Mouse (Mus musculus): ENCODE data around the gene Egr4. TPM values are rescaled to one million over a fixed set of nuclear protein-coding genes. Genes with fewer than 3 reads are reported as not detected.

The Egr4 gene
- polyA plus RNA-seq, 1 experiment from 2014 or later: not detected

- Histone ChIP-seq H3K9ac (no peak overlapping the region), H3K9me3 (replicated peaks) (no peaks in the 10 kb centered on the region), H3K27me3 (peaks cover 85% of the 10 kb centered on the region), H3K4me2 (replicated peaks) (peak overlapping the region; percentile 65), H3K36me3 (no peaks in the 10 kb centered on the region), H3K4me3 (replicated peaks) (peak overlapping the region; percentile 43), H3K27ac (replicated peaks) (no peak overlapping the region), H3K4me1 (peaks cover 29% of the 10 kb centered on the region)
- ATAC-seq (ENCODE audit: insufficient number of reproducible peaks, low FRiP score, low TSS enrichment, low read depth): no peak
- WGBS: 2% methylated on average over 31 of the region's 36 CpGs
These were observed 1.3 kb downstream of the Egr4 start for GRCm38 (mm10) chr6:85512056-85512440.

- H3K27me3 ChIP-seq: peaks cover 89% of the 10 kb centered on the region
- no peak overlapping the region for H3K9ac ChIP-seq
- no peaks in the 10 kb centered on the region for H3K9me3 ChIP-seq (replicated peaks)
- no peaks in the 10 kb centered on the region for H3K36me3 ChIP-seq
- H3K4me3 ChIP-seq (replicated peaks): peak overlapping the region; percentile 43
- ATAC-seq (ENCODE audit: insufficient number of reproducible peaks, low FRiP score, low TSS enrichment, low read depth): no peak
- H3K4me2 ChIP-seq (replicated peaks): peak overlapping the region; percentile 65
- H3K4me1 ChIP-seq: peaks cover 29% of the 10 kb centered on the region
- H3K27ac ChIP-seq (replicated peaks): no peak overlapping the region
- WGBS: 1% methylated on average over 84 of the region's 88 CpGs
These were observed 1.9 kb downstream of the Egr4 start for GRCm38 (mm10) chr6:85511286-85512055.

GRCm38 (mm10) chr6:85510476-85510875 lies 2.9 kb downstream of the Egr4 start:
- no peaks in the 10 kb centered on the region for H3K36me3 ChIP-seq
- ATAC-seq (ENCODE audit: insufficient number of reproducible peaks, low FRiP score, low TSS enrichment, low read depth): no peak

GRCm38 (mm10) chr6:85508602-85509001 lies 4.8 kb downstream of the Egr4 start:
- WGBS: 35% methylated on average over 5 of the region's 5 CpGs
- peaks cover 26% of the 10 kb centered on the region for H3K4me1 ChIP-seq

More at GRCm38 (mm10) chr6:85510476-85510875, 2.9 kb downstream of the Egr4 start:
- WGBS: 2% methylated on average over 6 of the region's 6 CpGs
- H3K9me3 ChIP-seq (replicated peaks): no peaks in the 10 kb centered on the region
- H3K4me3 ChIP-seq (replicated peaks): no peak overlapping the region
- H3K4me1 ChIP-seq: peaks cover 29% of the 10 kb centered on the region
- H3K27me3 ChIP-seq: peaks cover 83% of the 10 kb centered on the region
- H3K4me2 ChIP-seq (replicated peaks): no peak overlapping the region
- no peak overlapping the region for H3K27ac ChIP-seq (replicated peaks)
- H3K9ac ChIP-seq: no peak overlapping the region

GRCm38 (mm10) chr6:85504908-85505307 lies 8.5 kb downstream of the Egr4 start:
- ATAC-seq (ENCODE audit: insufficient number of reproducible peaks, low FRiP score, low TSS enrichment, low read depth): no peak
- Histone ChIP-seq H3K4me2 (replicated peaks) (no peak overlapping the region), H3K27me3 (peaks cover 56% of the 10 kb centered on the region), H3K27ac (replicated peaks) (no peak overlapping the region), H3K36me3 (no peaks in the 10 kb centered on the region), H3K9me3 (replicated peaks) (no peaks in the 10 kb centered on the region), H3K4me3 (replicated peaks) (no peak overlapping the region), H3K4me1 (peaks cover 16% of the 10 kb centered on the region), H3K9ac (no peak overlapping the region)
- WGBS: 74% methylated on average over 2 of the region's 2 CpGs

More at GRCm38 (mm10) chr6:85508602-85509001, 4.8 kb downstream of the Egr4 start:
- Histone ChIP-seq H3K27me3 (peaks cover 83% of the 10 kb centered on the region), H3K36me3 (no peaks in the 10 kb centered on the region), H3K4me3 (replicated peaks) (no peak overlapping the region), H3K9me3 (replicated peaks) (no peaks in the 10 kb centered on the region), H3K27ac (replicated peaks) (no peak overlapping the region), H3K9ac (no peak overlapping the region), H3K4me2 (replicated peaks) (no peak overlapping the region)
- no peak for ATAC-seq (ENCODE audit: insufficient number of reproducible peaks, low FRiP score, low TSS enrichment, low read depth)

- ATAC-seq (ENCODE audit: insufficient number of reproducible peaks, low FRiP score, low TSS enrichment, low read depth): peak; percentile 72; the same call in 1 of the 2 replicates
- Histone ChIP-seq H3K9me3 (replicated peaks) (no peaks in the 10 kb centered on the region), H3K4me2 (replicated peaks) (peak within 1 kb of the TSS; percentile 89), H3K27me3 (peaks cover 38% of the 10 kb centered on the region), H3K27ac (replicated peaks) (no peak within 1 kb of the TSS), H3K36me3 (no peaks in the 10 kb centered on the region), H3K4me3 (replicated peaks) (peak within 1 kb of the TSS; percentile 68), H3K4me1 (peaks cover 16% of the 10 kb centered on the region), H3K9ac (peak within 1 kb of the TSS; percentile 53)
- WGBS: 0% methylated on average over 16 of the region's 22 CpGs
These were observed 10.5 kb downstream of the Egr4 start, which contains the start of gene Fbxo41 for GRCm38 (mm10) chr6:85502911-85503250. Gene Fbxo41, minus strand, starts transcription at chr6:85502994.

- peaks cover 38% of the 10 kb centered on the region for H3K27me3 ChIP-seq
- H3K9ac ChIP-seq: peak overlapping the region; percentile 53
- H3K4me2 ChIP-seq (replicated peaks): peak overlapping the region; percentile 89
- no peaks in the 10 kb centered on the region for H3K9me3 ChIP-seq (replicated peaks)
- WGBS: under 1% methylated on average over 34 of the region's 37 CpGs
- H3K36me3 ChIP-seq: no peaks in the 10 kb centered on the region
- H3K27ac ChIP-seq (replicated peaks): no peak overlapping the region
- peak overlapping the region; percentile 68 for H3K4me3 ChIP-seq (replicated peaks)
- H3K4me1 ChIP-seq: peaks cover 16% of the 10 kb centered on the region
- peak; percentile 54 for ATAC-seq (ENCODE audit: insufficient number of reproducible peaks, low FRiP score, low TSS enrichment, low read depth)
These were observed 11.1 kb downstream of the Egr4 start for GRCm38 (mm10) chr6:85502103-85502910.

- no peak overlapping the region for H3K27ac ChIP-seq (replicated peaks)
- H3K27me3 ChIP-seq: peaks cover 32% of the 10 kb centered on the region
- H3K4me3 ChIP-seq (replicated peaks): peak overlapping the region; percentile 68
These were observed 11.8 kb downstream of the Egr4 start for GRCm38 (mm10) chr6:85501571-85502102.

GRCm38 (mm10) chr6:85500416-85500815 lies 13.0 kb downstream of the Egr4 start:
- peaks cover 16% of the 10 kb centered on the region for H3K4me1 ChIP-seq
- no peak overlapping the region for H3K4me2 ChIP-seq (replicated peaks)
- no peak overlapping the region for H3K9ac ChIP-seq
- 67% methylated on average over 1 of the region's 1 CpGs for WGBS
- H3K4me3 ChIP-seq (replicated peaks): no peak overlapping the region
- no peaks in the 10 kb centered on the region for H3K9me3 ChIP-seq (replicated peaks)
- ATAC-seq (ENCODE audit: insufficient number of reproducible peaks, low FRiP score, low TSS enrichment, low read depth): no peak
- no peak overlapping the region for H3K27ac ChIP-seq (replicated peaks)
- peaks cover 28% of the 10 kb centered on the region for H3K27me3 ChIP-seq
- no peaks in the 10 kb centered on the region for H3K36me3 ChIP-seq

More at GRCm38 (mm10) chr6:85501571-85502102, 11.8 kb downstream of the Egr4 start:
- ATAC-seq (ENCODE audit: insufficient number of reproducible peaks, low FRiP score, low TSS enrichment, low read depth): no peak
- Histone ChIP-seq H3K9ac (no peak overlapping the region), H3K4me1 (peaks cover 16% of the 10 kb centered on the region), H3K9me3 (replicated peaks) (no peaks in the 10 kb centered on the region), H3K36me3 (no peaks in the 10 kb centered on the region), H3K4me2 (replicated peaks) (peak overlapping the region; percentile 89)
- 15% methylated on average over 6 of the region's 6 CpGs for WGBS

- Histone ChIP-seq H3K4me3 (replicated peaks) (no peak overlapping the region), H3K36me3 (no peaks in the 10 kb centered on the region), H3K27me3 (peaks cover 10% of the 10 kb centered on the region; the same call in 1 of the 2 replicates), H3K9ac (no peak overlapping the region), H3K27ac (replicated peaks) (no peak overlapping the region), H3K9me3 (replicated peaks) (no peaks in the 10 kb centered on the region), H3K4me1 (peaks cover 14% of the 10 kb centered on the region), H3K4me2 (replicated peaks) (no peak overlapping the region)
- 62% methylated on average over 9 of the region's 9 CpGs for WGBS
- no peak for ATAC-seq (ENCODE audit: insufficient number of reproducible peaks, low FRiP score, low TSS enrichment, low read depth)
These were observed 15.2 kb downstream of the Egr4 start for GRCm38 (mm10) chr6:85498147-85498546.

- no peak overlapping the region for H3K9ac ChIP-seq
- H3K27me3 ChIP-seq: peaks cover 7% of the 10 kb centered on the region; the same call in 1 of the 2 replicates
- no peaks in the 10 kb centered on the region for H3K9me3 ChIP-seq (replicated peaks)
- H3K4me3 ChIP-seq (replicated peaks): no peak overlapping the region
- ATAC-seq (ENCODE audit: insufficient number of reproducible peaks, low FRiP score, low TSS enrichment, low read depth): no peak
- no peak overlapping the region for H3K4me2 ChIP-seq (replicated peaks)
- H3K36me3 ChIP-seq: no peaks in the 10 kb centered on the region
- no peak overlapping the region for H3K27ac ChIP-seq (replicated peaks)
- H3K4me1 ChIP-seq: peaks cover 2% of the 10 kb centered on the region; the same call in 1 of the 2 replicates
These were observed 16.4 kb downstream of the Egr4 start for GRCm38 (mm10) chr6:85496976-85497375.

Measured in embryonic facial prominence, embryonic 15.5 days (tissue).